Mouse (Mus musculus) C2C12 (cell line): Measurements from ENCODE around the gene Saysd1. TPM values are rescaled to one million over a fixed set of nuclear protein-coding genes. Genes with fewer than 3 reads are reported as not detected.
A peak's percentile ranks its signal among the peaks of the same experiment; 100 is the strongest.

ENCODE experiments used
- H3K27me3 ChIP-seq: one replicate; pipeline ENCODE4 v1.6.1; 2011; ENCODE audit not compliant: control insufficient read depth, insufficient read depth, insufficient read length
- H3K36me3 ChIP-seq: one replicate; pipeline ENCODE4 v1.6.1; 2011; ENCODE audit not compliant: control insufficient read depth, insufficient read depth
- H3K4me3 ChIP-seq: one replicate; pipeline ENCODE4 v1.5.1; 2011; ENCODE audit warnings: mild to moderate bottlenecking, control low read depth; ENCODE audit not compliant: poor library complexity, insufficient read depth, severe bottlenecking
- H3K79me2 ChIP-seq: one replicate; pipeline ENCODE4 v1.6.1; 2011; ENCODE audit not compliant: control insufficient read depth, insufficient read depth
- H3K79me3 ChIP-seq: one replicate; pipeline ENCODE4 v1.6.1; 2011; ENCODE audit warnings: low read depth, control low read depth
- H3ac ChIP-seq: one replicate; pipeline ENCODE3; 2011; ENCODE audit warnings: low read depth; ENCODE audit not compliant: control insufficient read depth, insufficient read length
- CEBPB ChIP-seq: IDR thresholded peaks from one replicate; pipeline ENCODE4 v1.6.1; 2011; ENCODE audit warnings: low read depth, mild to moderate bottlenecking, control low read depth, moderate library complexity
- CTCF ChIP-seq: IDR thresholded peaks from one replicate; pipeline ENCODE4 v1.5.1; 2011; ENCODE audit not compliant: control insufficient read depth, insufficient read depth, insufficient read length
- FOSL1 ChIP-seq: IDR thresholded peaks from one replicate; pipeline ENCODE4 v1.8.0; 2011; ENCODE audit warnings: mild to moderate bottlenecking, low read length; ENCODE audit not compliant: poor library complexity, insufficient read depth, severe bottlenecking
- MAX ChIP-seq: IDR thresholded peaks from one replicate; pipeline ENCODE4 v1.6.1; 2011; ENCODE audit warnings: mild to moderate bottlenecking, control low read depth
- MYOD1 ChIP-seq: IDR thresholded peaks from one replicate; pipeline ENCODE4 v1.6.1; 2011; ENCODE audit warnings: low read depth; ENCODE audit not compliant: control insufficient read depth, insufficient read length
- MYOG ChIP-seq: IDR thresholded peaks from one replicate; pipeline ENCODE4 v1.6.1; 2011; ENCODE audit not compliant: control insufficient read depth, insufficient read length; ENCODE audit errors: extremely low read depth
- USF1 ChIP-seq: IDR thresholded peaks from one replicate; pipeline ENCODE4 v1.6.1; 2011; ENCODE audit warnings: low read depth, mild to moderate bottlenecking, control low read depth, moderate library complexity
- polyA plus RNA-seq: library from polyadenylated mRNA; unstranded; fragments of >200 nt; fragmentation: generic; extraction: Trizol; gene quantifications from one replicate; pipeline ENCODE4 v1.2.1, GENCODE M21; 2012; ENCODE audit warnings: missing spikeins

Saysd1 gene
- polyA plus RNA-seq, 1 experiment: 8.0 TPM

DNA sequence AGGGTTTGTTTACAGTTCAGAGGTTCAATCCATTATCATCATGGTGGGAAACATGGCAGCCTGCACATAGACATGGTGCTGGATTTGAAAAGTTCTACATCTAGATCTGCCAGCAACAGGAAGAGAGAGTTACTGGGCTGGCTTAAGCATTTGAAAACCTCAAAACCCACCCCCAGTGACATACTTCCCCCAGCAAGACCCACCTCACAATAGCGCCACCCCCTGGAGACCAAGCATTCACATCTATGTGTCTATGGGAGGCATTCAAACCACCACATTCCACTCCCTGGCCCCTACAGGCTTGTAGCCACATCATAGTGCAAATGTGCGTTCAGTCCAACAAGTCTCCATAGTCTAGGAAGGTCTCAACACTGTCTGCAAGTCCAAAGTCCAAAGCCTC is 70.0 kb downstream of the Saysd1 start:
- no peak overlapping the region for H3ac ChIP-seq
- no peaks in the 10 kb centered on the region for H3K27me3 ChIP-seq
- H3K79me2 ChIP-seq: no peaks in the 10 kb centered on the region
- no peaks in the 10 kb centered on the region for H3K36me3 ChIP-seq
- no peak overlapping the region for H3K4me3 ChIP-seq
- no peaks in the 10 kb centered on the region for H3K79me3 ChIP-seq
- TF ChIP-seq CTCF: no peak

DNA sequence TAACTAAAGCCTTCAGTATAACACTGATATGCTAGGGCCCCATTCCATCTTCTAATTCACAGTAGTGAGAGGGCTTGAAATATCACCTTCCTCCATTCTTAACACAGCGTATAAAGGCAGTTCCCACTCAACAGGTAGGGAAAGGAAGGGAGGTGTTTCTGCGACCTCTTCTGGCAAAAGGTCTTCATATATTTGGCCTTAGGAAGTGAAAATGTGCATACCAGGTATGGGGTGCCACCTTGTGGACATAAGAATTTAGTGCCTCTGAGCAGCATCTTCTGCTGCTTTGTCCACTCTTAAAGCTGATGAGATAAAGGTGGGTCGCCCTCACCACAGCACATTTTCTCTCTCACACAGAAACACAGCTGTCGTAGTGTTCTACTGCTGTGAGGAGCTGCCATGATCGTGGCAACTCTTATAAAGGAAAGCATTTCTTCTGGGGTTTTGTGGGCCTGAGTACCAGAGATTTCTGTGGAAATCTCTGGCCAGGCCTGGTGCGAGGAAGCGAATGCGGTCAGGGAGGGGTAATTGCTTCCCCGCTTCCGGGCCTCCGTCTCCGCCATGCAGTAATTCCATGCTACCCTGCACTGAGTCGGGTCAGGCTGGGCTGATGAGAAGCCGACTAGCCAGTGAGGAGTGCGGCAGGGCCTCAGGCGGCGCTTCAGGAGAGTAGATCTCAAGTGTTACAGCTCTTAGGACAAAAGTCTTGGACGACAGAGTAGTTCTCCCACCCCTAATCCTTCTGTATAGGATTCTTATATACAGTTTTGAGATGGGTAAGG is 70.8 kb downstream of the Saysd1 start:
- Histone ChIP-seq H3ac (no peak overlapping the region), H3K4me3 (no peak overlapping the region), H3K27me3 (no peaks in the 10 kb centered on the region), H3K36me3 (no peaks in the 10 kb centered on the region), H3K79me2 (no peaks in the 10 kb centered on the region), H3K79me3 (no peaks in the 10 kb centered on the region)
- TF ChIP-seq USF1 (no peak), CTCF (peak; percentile 50), CEBPB (no peak)

DNA sequence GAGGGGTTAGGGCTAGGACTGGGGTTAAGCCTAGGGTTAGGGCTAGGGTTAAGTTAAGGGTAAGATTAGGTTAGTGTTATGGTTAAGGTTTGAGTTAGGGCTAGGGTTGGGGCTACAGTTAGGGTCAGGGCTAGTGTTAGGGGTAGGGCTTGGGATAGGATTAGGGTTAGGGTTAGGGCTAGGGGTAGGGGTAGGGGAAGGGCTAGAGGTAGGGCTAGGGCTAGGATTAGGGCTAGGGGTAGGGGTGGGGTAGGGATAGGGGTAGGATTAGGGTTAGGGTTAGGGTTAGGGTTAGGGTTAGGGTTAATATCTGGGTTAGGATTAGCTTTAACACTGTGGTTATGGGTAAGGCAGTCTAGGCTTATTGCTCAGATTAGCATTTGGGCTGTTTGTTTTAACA is 73.6 kb downstream of the Saysd1 start:
- no peaks in the 10 kb centered on the region for H3K27me3 ChIP-seq
- H3K79me2 ChIP-seq: no peaks in the 10 kb centered on the region
- no peaks in the 10 kb centered on the region for H3K36me3 ChIP-seq
- TF ChIP-seq MYOG (no peak), CTCF (no peak), CEBPB (no peak), FOSL1 (no peak)
- H3K4me3 ChIP-seq: no peak overlapping the region
- no peaks in the 10 kb centered on the region for H3K79me3 ChIP-seq
- no peak overlapping the region for H3ac ChIP-seq

DNA sequence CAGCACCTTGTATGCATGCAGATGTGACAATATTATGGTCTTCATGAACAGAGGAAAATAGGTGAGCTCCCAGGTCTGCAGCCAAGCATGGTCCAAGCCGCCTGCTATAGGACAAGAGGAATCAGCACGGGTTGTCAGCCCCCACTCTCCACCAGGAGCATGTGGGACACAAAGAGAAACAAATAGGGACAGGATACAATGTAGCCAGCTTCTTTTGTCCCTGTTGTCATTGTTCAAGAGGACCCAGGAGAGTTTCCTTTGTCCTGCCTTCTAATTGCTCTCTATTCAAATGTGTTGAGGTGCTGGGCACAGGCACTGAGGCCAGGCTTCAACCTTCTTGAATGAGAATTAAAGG is 89.9 kb downstream of the Saysd1 start:
- H3ac ChIP-seq: no peak overlapping the region
- no peaks in the 10 kb centered on the region for H3K79me3 ChIP-seq
- no peaks in the 10 kb centered on the region for H3K79me2 ChIP-seq
- H3K36me3 ChIP-seq: no peaks in the 10 kb centered on the region
- TF ChIP-seq MYOG (no peak), FOSL1 (no peak), USF1 (no peak), MYOD1 (no peak), CTCF (no peak), MAX (no peak), CEBPB (no peak)
- no peaks in the 10 kb centered on the region for H3K27me3 ChIP-seq
- no peak overlapping the region for H3K4me3 ChIP-seq

DNA sequence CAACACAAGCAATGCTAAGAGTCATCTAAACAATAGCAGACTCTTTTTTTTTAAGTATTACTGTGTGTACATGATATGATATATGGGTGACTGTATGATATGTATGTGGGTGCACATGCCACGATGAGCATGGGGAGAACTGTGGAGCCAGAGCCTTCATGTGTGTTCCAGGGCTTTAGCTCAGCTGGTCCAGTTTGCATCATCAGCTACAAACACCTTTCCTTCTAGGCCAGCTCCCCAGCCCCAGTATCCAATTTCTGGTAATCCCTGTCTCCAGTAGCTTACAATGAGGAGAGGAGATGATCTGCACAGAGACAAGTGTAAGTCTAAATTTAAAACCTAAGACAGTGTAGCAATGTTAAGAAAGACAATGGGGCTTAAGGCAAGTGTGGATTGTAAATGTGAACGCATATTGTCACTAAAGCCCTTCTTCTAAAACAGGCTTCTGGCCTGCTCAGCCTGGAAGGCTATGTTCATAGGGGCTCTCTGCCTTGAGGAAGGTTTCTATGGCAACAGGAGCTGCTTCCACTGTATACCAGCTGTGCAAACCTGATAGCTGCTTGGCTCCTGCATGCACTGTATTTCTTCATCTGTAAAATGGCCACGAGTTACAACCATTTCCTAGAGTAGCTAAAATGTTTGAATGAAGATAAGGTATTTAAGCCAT is 90.4 kb downstream of the Saysd1 start:
- no peaks in the 10 kb centered on the region for H3K79me2 ChIP-seq
- TF ChIP-seq CTCF (no peak), MAX (no peak), MYOG (no peak), MYOD1 (no peak), USF1 (no peak), FOSL1 (no peak), CEBPB (no peak)
- no peak overlapping the region for H3K4me3 ChIP-seq
- no peaks in the 10 kb centered on the region for H3K79me3 ChIP-seq
- H3K36me3 ChIP-seq: no peaks in the 10 kb centered on the region
- H3ac ChIP-seq: no peak overlapping the region
- H3K27me3 ChIP-seq: no peaks in the 10 kb centered on the region

DNA sequence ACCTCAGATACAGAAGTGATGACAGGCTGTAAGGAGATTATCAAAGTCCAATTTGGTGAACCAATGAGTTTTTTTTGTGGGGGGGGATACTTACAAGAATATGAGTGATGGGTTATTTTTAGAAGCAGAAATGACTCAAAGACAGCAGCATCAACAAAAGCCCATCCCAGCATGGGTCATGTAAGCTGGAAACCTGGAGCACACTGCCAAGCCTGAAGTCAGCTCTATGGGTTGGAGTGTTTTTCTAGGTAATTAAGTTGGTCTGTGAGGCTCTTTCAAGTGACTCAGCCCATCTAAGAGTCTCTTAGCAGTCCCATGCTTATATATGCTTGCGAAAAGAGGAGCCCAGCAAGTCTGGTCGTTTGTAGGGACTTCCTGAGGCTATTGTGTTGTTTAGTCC is 91.0 kb downstream of the Saysd1 start:
- no peaks in the 10 kb centered on the region for H3K79me3 ChIP-seq
- H3K36me3 ChIP-seq: no peaks in the 10 kb centered on the region
- H3ac ChIP-seq: no peak overlapping the region
- H3K79me2 ChIP-seq: no peaks in the 10 kb centered on the region
- no peak overlapping the region for H3K4me3 ChIP-seq
- TF ChIP-seq MAX: no peak
- no peak for TF ChIP-seq CEBPB
- TF ChIP-seq FOSL1: no peak
- no peak for TF ChIP-seq CTCF
- no peak for TF ChIP-seq MYOD1
- no peak for TF ChIP-seq USF1
- TF ChIP-seq MYOG: no peak
- no peaks in the 10 kb centered on the region for H3K27me3 ChIP-seq
